Comparison of ENCODE assay signal across 19 mouse cellular contexts in genomic region chr2:122372541-122372940, GRCm38 (mm10). TPM values are rescaled to one million over a fixed set of nuclear protein-coding genes. Genes with fewer than 3 reads are reported as not detected.
"Had no signal": no experiment of that assay in that cellular context is flagged by ENCODE, and none has a peak within 500 bp of the region (broad histone marks: within the 10 kb centered on the region; RNA-seq: fewer than 3 reads in every experiment).

No protein-coding gene starts in this region.

- H3K27me3 ChIP-seq: neural tube, embryonic 13.5 days; neural tube, embryonic 15.5 days; stomach, embryonic 15.5 days had no signal

- H3K9me3 ChIP-seq: neural tube, embryonic 13.5 days; neural tube, embryonic 15.5 days; stomach, embryonic 15.5 days had no signal

- DNase-seq: retina, postnatal 1 day; right cerebral cortex, adult 18-20 months; right cerebral cortex, postnatal 14 days; right cerebral cortex, postnatal 25 days; right cerebral cortex, postnatal 4 days; spleen, adult 18-20 months; thymus, adult 18-20 months; thymus, adult 2 months; thymus, postnatal 14 days; thymus, postnatal 25 days; thymus, postnatal 36 days; thymus, postnatal 4 days had no signal

- H3K27ac ChIP-seq: neural tube, embryonic 13.5 days; neural tube, embryonic 15.5 days; stomach, embryonic 15.5 days; stomach, postnatal 0 days had no signal

- H3K4me3 ChIP-seq: neural tube, embryonic 13.5 days; neural tube, embryonic 15.5 days; stomach, embryonic 15.5 days had no signal

- H3K36me3 ChIP-seq: neural tube, embryonic 13.5 days; neural tube, embryonic 15.5 days; stomach, embryonic 15.5 days had no signal

RNA-seq across cellular contexts. Expression of gene Slc28a2, which starts 53.7 kb away (rescaled TPM):
- polyA plus RNA-seq: neural tube, embryonic 14.5 days; neural tube, embryonic 15.5 days had no signal

RNA-seq across cellular contexts. Expression of gene Duox1, which starts 57.1 kb away (rescaled TPM):
- total RNA-seq: neutrophil, adult 5-6 weeks had no signal
- polyA plus RNA-seq: spleen, adult 2 months had no signal

RNA-seq across cellular contexts. Expression of gene Duoxa1, which starts 59.0 kb away (rescaled TPM):
- total RNA-seq: neutrophil, adult 5-6 weeks had no signal
- polyA plus RNA-seq: neural tube, embryonic 13.5 days; neural tube, embryonic 14.5 days; spleen, adult 2 months had no signal
